Mouse (Mus musculus): Measurements from ENCODE around the gene Gfod1.

GRCm38 (mm10) chr13:43296140-43296805 lies 7.7 kb downstream of the Gfod1 start:
- TF ChIP-seq CTCF (conservative IDR thresholded peaks at IDR 0.05; ENCODE audit: low read length), result no peak
- TF ChIP-seq POU5F1 (IDR thresholded peaks at IDR 0.05; ENCODE audit: borderline replicate concordance, low read length), result no peak
